Mouse (Mus musculus) kidney, adult 2 months (tissue): ENCODE results near the gene Nat14. TPM values are rescaled to one million over a fixed set of nuclear protein-coding genes. Genes with fewer than 3 reads are reported as not detected.
A peak's percentile ranks its signal among the peaks of the same experiment; 100 is the strongest.

Experiments used
- DNase-seq: peaks from one replicate; pipeline ENCODE4 v3.0.0; 2021
- H3K27ac ChIP-seq: fragments of 200-500 bp; 2 replicates; pipeline ENCODE4 v1.5.1; 2012; ENCODE audit warnings: low read depth, low read length, control low read depth, inconsistent platforms; ENCODE audit not compliant: insufficient read depth
- H3K27me3 ChIP-seq: fragments of 200-500 bp; replicated peaks from 2 replicates; pipeline ENCODE4 v1.6.1; 2012; ENCODE audit warnings: mild to moderate bottlenecking, moderate library complexity, low read length, inconsistent platforms; ENCODE audit not compliant: control insufficient read depth, insufficient read depth
- H3K36me3 ChIP-seq: fragments of 200-500 bp; 2 replicates; pipeline ENCODE4 v1.6.1; 2012; ENCODE audit warnings: mild to moderate bottlenecking, moderate library complexity, low read length, inconsistent platforms; ENCODE audit not compliant: control insufficient read depth, insufficient read depth
- H3K4me1 ChIP-seq: fragments of 200-500 bp; 2 replicates; pipeline ENCODE4 v1.6.1; 2011; ENCODE audit warnings: low read length; ENCODE audit not compliant: control insufficient read depth, insufficient read depth
- H3K4me3 ChIP-seq: fragments of 200-500 bp; 2 replicates; pipeline ENCODE4 v1.5.1; 2011; ENCODE audit warnings: mild to moderate bottlenecking, low read depth, low read length, control low read depth; ENCODE audit not compliant: insufficient read depth
- CTCF ChIP-seq: fragments of 200-500 bp; conservative IDR thresholded peaks from 2 replicates; pipeline ENCODE4 v1.5.1; 2011; ENCODE audit warnings: low read depth, mild to moderate bottlenecking, control low read depth, low read length, moderate library complexity, mixed read lengths; ENCODE audit not compliant: insufficient read depth, insufficient read length
- POLR2A ChIP-seq: fragments of 200-500 bp; IDR thresholded peaks from one replicate; pipeline ENCODE4 v1.6.1; 2011; ENCODE audit warnings: low read depth, low read length, control low read depth
- WGBS: fragments of 180-500 bp; shearing (Covaris S2); methylation state at CpG from one replicate; pipeline ENCODE4 v1.1.7; 2018; 5-methylcytosine and 5-hydroxymethylcytosine counted together
- polyA plus RNA-seq: library from polyadenylated mRNA; depleted of rRNA; stranded (reverse); fragments of >200 nt; gene quantifications from 2 replicates; pipeline ENCODE4 v1.2.3, GENCODE M21; 2012

The Nat14 gene
- polyA plus RNA-seq, 1 experiment, result 5.7 TPM

GRCm38 (mm10) chr7:4920496-4920895 lies 1.3 kb upstream of the Nat14 start:
- no peak for TF ChIP-seq CTCF
- TF ChIP-seq POLR2A, result no peak
- peaks cover 24% of the 10 kb centered on the region for H3K4me1 ChIP-seq
- no peak for DNase-seq
- no peak overlapping the region for H3K27ac ChIP-seq
- no peaks in the 10 kb centered on the region; the same call in 1 of the 2 replicates for H3K36me3 ChIP-seq
- H3K4me3 ChIP-seq, result no peak overlapping the region
- 93% methylated on average over 19 of the region's 19 CpGs for WGBS
- no peaks in the 10 kb centered on the region for H3K27me3 ChIP-seq

DNA sequence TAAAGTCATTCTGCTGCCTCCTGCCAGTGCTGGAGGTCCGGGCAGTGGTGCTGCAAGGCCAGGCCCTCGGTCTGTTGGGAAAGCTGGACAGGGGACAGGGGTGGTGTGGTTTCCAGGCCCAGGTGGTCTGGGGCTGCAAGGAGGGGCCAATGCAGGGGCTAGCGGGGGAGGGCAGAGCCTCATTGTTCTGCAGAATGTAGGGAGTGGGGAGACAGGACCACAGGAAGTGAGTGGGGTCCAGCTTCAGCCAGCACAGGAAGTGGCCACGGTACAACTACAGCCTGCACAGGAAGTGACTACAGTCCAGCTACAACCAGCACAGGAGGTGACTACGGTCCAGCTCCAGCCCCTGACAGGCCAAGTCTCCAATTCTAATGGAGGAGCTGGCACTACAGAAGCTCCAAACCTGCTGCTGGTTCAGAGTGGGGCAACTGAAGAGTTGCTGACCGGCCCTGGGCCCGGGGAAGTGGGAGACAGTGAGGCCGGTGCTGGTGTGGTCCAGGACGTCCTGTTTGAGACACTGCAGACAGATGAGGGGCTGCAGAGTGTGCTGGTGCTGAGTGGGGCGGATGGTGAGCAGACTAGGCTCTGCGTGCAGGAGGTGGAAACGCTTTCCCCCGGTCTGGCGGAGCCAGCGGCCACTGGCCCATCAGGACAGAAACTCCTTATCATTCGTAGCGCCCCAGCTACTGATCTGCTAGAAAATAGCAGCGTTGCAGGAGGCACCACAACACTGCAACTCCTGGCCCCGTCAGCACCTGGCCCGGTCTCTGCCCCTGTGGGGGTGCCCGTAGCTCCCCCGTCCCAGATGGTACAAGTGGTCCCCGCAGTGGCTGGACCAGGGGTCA lies 628 bp upstream of the Nat14 start:
- WGBS, result 65% methylated on average over 23 of the region's 23 CpGs
- no peak for DNase-seq
- TF ChIP-seq CTCF (no peak), POLR2A (no peak)
- Histone ChIP-seq H3K4me3 (no peak overlapping the region), H3K27me3 (no peaks in the 10 kb centered on the region), H3K27ac (no peak overlapping the region), H3K4me1 (peaks cover 19% of the 10 kb centered on the region), H3K36me3 (no peaks in the 10 kb centered on the region; the same call in 1 of the 2 replicates)

GRCm38 (mm10) chr7:4922508-4922907 lies 680 bp downstream of the Nat14 start:
- Histone ChIP-seq H3K4me1 (peaks cover 13% of the 10 kb centered on the region; the same call in 1 of the 2 replicates), H3K4me3 (peak overlapping the region; percentile 39), H3K27ac (no peak overlapping the region), H3K27me3 (no peaks in the 10 kb centered on the region), H3K36me3 (no peaks in the 10 kb centered on the region; the same call in 1 of the 2 replicates)
- TF ChIP-seq CTCF, result no peak
- no peak for TF ChIP-seq POLR2A
- WGBS, result 2% methylated on average over 14 of the region's 14 CpGs
- DNase-seq, result peak; percentile 78

GRCm38 (mm10) chr7:4922931-4923565 lies 1.2 kb downstream of the Nat14 start:
- H3K27ac ChIP-seq, result no peak overlapping the region
- no peaks in the 10 kb centered on the region for H3K27me3 ChIP-seq
- H3K36me3 ChIP-seq, result no peaks in the 10 kb centered on the region; the same call in 1 of the 2 replicates
- H3K4me1 ChIP-seq, result peaks cover 13% of the 10 kb centered on the region; the same call in 1 of the 2 replicates
- TF ChIP-seq CTCF (no peak), POLR2A (no peak)
- 3% methylated on average over 14 of the region's 14 CpGs for WGBS
- DNase-seq, result no peak
- peak overlapping the region; percentile 39 for H3K4me3 ChIP-seq

DNA sequence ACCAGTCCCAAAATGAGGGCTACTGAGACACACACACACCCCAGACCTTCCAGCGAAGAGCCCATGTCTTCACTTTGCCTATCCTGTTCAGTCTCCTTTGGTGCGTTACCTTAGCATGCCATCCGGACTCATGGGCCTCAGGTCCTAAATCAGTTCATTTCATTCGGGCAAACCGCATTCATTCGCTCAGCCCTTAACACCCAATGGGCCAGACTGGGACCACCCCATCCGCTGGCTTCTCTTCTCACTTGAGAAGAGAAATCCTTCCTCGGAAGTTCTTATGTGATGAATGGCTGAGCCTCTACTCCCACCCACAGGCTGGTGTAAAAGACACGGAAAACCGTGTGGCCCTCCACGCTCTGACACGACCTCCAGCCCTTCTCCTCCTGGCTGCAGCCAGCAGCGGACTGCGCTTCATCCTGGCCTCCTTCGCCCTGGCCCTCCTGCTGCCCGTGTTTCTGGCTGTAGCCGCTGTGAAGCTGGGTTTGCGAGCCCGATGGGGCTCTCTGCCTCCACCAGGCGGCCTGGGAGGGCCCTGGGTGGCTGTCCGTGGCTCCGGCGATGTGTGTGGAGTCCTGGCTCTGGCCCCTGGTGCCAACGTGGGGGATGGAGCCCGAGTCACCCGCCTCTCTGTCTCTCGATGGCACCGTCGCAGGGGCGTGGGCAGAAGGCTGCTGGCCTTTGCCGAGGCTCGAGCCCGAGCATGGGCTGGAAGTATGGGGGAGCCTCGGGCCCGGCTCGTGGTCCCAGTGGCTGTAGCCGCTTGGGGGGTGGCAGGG lies 1.9 kb downstream of the Nat14 start:
- Histone ChIP-seq H3K27me3 (no peaks in the 10 kb centered on the region), H3K36me3 (no peaks in the 10 kb centered on the region; the same call in 1 of the 2 replicates), H3K4me1 (peaks cover 13% of the 10 kb centered on the region; the same call in 1 of the 2 replicates), H3K4me3 (peak overlapping the region; percentile 32), H3K27ac (no peak overlapping the region)
- WGBS, result 9% methylated on average over 37 of the region's 37 CpGs
- peak; percentile 50 for DNase-seq
- TF ChIP-seq CTCF (peak; percentile 36; the same call in 1 of the 2 replicates), POLR2A (no peak)

- no peak overlapping the region for H3K27ac ChIP-seq
- WGBS, result 9% methylated on average over 4 of the region's 4 CpGs
These were observed 2.7 kb downstream of the Nat14 start for GRCm38 (mm10) chr7:4924483-4924882.

DNA sequence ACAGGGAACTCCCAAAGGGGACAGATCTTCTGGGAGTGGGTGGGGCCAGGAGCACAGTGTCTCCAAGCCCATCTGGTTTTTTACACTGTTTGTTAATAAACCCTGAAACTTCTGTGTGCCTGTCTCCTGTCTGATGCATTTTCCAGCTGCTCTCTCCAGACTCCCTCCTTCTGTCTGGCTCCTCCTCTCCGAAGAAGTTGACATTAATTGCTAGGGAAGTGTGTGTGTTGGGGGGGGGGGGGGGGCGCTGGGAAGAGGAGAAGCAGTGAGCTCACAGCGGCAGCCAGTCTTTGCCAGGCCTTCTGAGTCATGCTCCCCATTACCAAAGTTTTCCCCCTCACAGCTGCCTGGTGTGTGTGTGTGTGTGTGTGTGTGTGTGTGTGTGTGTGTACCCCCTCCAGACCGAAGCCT lies 3.1 kb downstream of the Nat14 start:
- TF ChIP-seq POLR2A, result no peak
- TF ChIP-seq CTCF, result no peak
- Histone ChIP-seq H3K4me1 (peaks cover 13% of the 10 kb centered on the region; the same call in 1 of the 2 replicates), H3K27ac (no peak overlapping the region), H3K4me3 (no peak overlapping the region), H3K36me3 (no peaks in the 10 kb centered on the region), H3K27me3 (no peaks in the 10 kb centered on the region)
- no peak for DNase-seq
- 12% methylated on average over 3 of the region's 4 CpGs for WGBS

More at GRCm38 (mm10) chr7:4924483-4924882, 2.7 kb downstream of the Nat14 start:
- no peak for TF ChIP-seq CTCF
- DNase-seq, result no peak
- H3K4me3 ChIP-seq, result no peak overlapping the region
- no peaks in the 10 kb centered on the region for H3K27me3 ChIP-seq
- peaks cover 13% of the 10 kb centered on the region; the same call in 1 of the 2 replicates for H3K4me1 ChIP-seq
- no peaks in the 10 kb centered on the region for H3K36me3 ChIP-seq
